Mouse (Mus musculus): ENCODE measurements around the gene Pitpnm1.
"Not testable (repeated sequence)": the region's sequence is repeated elsewhere in the genome, so short reads cannot be mapped to it uniquely, and the experiment has no call there.

Pitpnm1 gene

DNA sequence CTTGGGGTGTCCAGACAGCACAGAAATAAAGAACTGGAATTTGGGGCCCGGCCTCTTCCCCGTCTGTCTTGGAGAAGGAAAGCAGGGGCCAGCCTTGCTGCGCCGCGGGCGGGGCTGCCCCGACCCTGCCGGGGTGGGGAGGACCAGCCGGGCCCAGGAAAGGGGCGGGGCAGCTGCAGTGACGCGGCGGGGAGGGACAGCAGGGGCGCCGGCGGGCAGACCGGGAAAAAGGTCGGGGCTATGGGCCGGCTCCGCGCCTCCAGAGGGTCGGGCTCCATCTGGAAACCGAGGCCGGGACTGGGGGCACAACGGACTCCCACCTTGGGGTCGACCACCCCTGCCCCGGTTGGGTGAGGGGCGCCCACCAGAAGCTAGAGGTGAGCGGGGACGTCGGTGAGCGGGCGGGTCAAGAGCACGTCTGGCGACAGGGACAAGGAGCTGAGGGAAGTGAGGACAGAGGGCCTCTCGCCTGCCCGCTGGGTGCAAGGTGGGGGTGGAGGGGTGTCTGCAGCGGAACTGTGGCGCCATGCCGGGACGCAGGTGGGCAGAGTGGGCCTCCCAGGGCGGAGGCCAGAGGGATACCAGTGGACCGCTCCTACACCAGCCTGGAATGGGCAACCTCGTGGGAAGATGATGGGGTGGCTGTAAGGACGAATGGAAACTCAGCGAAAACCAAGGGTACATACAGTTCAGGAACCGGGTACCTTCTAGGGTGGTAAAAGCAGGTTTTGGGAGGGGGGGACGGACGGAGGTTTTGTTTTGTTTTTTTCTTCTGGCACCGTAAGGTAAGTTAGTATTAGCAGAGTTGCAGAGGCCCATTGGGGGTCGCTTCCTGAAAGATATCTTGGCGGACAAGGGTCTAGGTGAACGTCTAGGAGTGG, at the start of gene Pitpnm1:
Gene Pitpnm1, plus strand, starts transcription at position 162 of the 881 bp plus-strand sequence.
- peak; percentile 60 for DNase-seq (ENCODE audit: low spot score)

DNA sequence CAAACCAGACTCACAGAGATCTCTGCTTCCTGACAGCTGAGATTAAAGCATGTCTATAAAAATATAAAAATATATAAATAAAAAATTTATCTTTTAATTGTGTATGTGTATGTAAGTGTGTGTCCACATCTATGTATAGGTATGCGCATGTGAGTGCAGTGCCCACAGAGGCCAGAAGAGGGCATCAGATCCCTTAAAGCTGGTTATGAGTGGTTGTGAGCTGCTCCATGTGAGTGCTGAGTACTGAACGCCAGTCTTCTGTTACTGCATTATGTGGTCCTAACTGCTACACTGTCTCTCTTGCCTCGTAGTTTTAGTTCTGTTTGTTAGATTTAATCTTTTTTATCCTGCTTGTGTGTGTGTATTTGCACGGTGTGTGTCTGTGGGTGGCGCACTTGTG, 48.8 kb upstream of the Pitpnm1 start:
- DNase-seq (ENCODE audit: low spot score), result no peak

DNA sequence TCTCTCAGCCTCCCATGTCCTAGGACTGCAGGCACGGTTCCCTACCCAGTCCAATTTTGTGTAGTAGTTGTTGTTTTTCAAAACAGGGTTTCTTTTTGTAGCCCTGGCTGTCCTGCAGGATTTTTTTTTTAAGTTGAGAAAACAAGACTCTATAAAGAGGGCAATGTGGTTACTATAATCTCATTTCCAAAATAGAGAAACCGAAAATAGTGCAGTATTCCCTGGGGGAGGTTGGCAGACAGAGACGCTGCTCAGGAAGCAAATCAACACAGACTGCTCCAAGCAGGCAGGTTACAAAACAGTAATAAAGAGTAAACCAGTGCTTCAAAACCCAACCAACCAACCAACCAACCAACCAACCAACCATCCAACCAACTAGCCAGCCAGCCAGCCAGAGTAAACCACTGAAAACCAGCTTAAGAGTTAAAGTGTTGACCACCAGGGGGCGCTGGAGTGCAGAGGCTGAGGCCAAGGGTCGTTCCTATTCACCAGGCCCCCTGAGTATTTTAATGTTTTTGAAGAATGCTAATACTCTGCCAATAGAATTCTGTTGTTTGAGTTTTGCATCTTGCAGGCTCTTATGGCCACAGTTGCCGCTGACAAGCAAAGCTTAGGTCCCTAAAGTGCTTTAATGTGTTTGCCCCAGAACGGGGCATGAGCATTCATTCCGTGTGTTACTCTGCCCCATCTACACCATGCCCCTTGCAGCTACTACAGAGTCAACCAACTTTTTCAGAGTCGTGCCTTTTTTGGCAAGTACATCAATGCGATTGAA, 47.9 kb upstream of the Pitpnm1 start:
- peak; percentile 58 for DNase-seq (ENCODE audit: low spot score)

DNA sequence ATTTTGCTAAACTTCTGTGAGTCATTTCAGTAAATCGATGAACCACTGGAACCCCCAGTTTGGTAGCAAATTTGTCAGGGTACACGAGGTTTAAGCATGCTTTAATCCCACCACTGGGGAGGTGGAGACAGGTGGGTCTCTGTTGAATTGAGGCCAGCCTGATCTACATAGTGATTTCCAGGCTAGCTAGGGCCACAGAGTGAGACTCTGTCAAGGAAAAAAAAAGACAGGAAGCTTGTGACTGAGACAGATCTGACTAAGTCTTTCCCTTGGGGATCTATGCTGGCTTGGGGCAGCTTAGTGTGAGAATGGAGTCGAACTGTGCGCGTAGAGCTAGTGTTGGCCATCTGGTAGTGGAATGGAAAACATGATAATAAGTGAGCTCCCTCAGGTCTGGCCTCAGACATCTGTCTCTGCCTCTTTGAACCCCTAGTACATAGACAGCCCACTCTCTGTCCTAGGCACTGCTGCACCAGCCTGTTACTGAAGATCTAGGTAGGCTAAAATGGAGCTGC, 47.2 kb upstream of the Pitpnm1 start:
- DNase-seq (ENCODE audit: low spot score), result no peak

DNA sequence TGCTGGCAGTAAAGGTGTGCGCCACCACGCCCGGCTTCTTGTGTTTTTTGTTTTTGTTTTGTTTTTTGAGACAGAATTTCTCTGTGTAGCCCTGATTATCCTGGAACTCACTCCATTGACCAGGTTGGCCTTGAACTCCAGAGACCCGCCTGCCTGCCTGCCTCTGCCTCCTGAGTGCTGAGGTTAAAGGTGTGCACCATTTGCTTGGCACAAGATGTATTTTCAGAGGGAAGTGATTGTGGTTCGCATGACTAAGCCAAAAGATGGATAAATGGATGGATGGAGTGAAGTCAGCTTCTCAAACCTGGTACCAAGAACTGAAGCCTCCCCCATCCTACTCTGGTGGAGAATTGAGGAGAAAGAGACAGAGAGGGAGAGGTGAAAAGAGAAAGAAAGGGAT, 45.2 kb upstream of the Pitpnm1 start:
- no peak for DNase-seq (ENCODE audit: low spot score)

DNA sequence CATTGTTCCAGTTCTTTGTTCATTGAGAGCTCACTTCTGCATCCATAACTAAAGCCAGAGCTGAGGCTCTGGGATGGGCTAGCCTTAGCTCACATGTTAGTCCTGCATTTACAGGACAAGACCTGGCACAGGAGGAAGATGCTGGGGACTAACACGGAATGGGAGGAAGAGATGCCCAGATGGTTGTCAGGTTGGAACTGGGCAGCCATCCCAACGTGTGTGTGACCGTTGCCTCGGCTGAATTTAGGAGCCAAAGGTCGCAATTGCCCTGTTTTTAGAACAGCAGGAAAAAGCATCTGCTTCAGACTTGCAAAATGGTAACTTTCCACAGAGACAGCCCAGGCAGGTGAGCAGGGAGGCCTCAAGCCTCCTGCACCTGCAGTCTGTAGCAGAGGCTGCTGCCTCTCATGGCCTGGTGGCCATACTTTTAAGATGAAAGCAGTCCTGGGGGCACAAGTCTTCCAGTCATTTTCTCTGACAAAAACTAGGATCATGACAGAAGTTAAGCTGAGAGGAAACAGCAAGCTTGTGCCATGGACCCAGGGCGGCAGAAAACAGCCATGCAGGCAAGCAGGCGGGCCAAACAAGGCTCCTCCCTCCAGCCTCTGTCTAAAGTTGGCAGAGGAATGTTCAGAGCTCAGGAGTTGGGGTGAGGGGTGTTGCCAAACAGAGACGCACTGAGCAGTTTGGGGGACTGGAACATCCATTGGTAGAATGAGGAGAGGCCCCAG, 44.4 kb upstream of the Pitpnm1 start:
- no peak for DNase-seq (ENCODE audit: low spot score)

DNA sequence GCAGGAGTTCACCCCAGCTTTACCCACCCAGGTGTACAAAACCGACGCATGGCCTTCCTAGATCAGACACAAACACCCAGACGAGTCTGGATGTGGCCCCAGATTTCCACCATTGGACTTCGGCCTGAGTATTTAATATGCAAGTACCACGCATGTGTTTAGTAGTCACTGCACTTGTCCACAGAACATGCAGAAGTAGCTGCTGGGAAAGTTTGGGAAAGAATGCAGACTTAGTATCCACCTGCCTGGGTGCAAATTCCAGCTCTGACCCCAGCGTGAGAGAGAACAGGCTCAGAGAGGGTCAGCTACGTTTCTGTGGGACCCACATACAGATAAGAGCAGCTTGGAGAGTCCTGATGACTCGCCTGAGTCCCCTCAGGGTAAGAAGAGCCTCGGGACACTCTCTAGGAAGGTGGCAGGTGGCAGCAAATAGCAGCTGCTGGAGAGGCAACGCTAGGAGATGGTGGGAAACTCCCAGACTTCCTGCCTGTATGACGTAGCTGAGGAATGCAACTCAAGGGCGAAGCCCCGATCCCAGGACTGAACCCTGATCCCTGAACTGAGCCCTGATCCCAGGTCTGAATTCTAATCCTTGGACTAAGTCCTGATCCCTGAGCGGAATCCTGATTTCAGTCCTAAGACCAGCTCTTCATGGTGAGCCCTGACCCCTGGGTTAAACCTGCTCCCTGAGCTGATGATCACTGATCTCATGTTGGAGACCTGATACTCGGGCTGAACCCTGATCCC, 43.7 kb upstream of the Pitpnm1 start:
- no peak for DNase-seq (ENCODE audit: low spot score)

DNA sequence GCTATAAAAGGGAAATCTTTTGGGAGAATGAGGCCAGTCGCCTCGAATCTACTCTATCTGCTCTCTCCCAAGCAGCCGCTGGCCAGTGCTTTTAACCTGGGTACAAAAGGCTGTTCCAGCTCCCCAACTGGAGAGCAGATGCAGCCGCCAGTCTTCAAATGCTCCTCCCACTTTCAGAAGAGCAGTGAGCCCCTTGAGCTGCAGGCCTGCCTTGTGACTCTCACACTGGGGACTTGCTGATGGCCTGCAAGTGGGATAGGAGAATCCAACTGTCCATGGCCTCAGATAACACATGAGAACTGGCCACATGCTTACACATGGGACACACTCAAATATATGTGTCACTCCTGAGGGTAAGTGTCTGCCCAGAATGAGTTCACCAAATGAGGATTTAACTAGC, 43.1 kb upstream of the Pitpnm1 start:
- DNase-seq (ENCODE audit: low spot score), result no peak

DNA sequence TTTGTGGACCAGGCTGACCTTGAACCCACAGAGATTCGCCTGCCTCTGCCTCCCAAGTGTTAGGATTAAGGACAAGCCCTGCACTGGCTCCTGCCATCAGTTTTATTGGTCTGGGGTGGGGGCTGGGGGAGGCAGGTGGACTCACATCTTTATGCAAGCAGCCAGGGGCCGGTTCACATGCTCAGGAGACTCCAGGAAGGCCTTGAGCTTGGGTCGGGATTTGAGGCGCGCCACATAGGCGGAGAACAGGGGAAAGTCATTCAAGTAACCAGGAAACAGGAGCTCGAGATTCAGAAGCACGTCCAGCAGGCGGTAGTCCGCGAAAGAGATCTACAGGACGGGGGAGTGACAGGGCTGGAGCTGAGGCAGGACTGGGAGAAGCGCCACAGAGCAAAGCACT, 42.4 kb upstream of the Pitpnm1 start:
- DNase-seq (ENCODE audit: low spot score), result no peak

DNA sequence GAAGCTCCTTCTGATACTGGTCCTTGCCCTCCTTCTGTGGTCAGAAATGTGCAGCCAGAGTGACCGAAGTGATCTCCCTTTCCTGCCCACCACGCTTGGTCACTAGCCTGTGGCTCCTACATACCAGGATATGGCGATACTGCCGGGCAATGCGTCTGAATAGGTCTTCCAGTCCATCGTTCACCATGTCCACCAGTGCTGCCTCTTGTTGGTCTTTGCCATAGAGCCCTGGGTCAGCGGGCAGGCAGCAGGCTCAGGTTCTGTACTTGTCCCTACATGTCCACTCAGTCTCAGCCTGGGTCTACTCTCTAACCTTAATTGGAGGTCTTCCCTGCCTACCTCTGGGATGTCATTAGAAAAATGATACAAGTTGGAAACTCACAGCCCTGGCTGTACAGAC, 41.8 kb upstream of the Pitpnm1 start:
- no peak for DNase-seq (ENCODE audit: low spot score)

DNA sequence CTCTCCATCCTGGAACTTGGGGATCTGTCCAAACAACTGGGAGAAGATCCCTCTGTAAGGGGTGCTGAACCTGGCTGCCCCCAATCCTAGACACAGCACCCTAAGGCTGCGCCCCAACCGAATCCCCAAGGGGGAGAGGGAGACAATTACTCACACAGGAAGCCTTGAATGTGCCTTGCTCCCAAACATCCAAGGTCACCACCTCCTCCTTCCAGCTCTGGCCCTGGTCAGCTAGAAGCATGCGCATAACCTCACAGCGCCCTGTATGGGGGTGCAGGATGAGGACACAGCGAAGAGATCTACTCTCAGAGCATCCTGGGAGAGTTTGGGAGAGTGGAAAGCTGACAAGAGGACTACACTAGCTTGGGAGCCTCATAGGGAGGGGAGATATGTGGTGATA, 41.2 kb upstream of the Pitpnm1 start:
- DNase-seq (ENCODE audit: low spot score), result no peak

DNA sequence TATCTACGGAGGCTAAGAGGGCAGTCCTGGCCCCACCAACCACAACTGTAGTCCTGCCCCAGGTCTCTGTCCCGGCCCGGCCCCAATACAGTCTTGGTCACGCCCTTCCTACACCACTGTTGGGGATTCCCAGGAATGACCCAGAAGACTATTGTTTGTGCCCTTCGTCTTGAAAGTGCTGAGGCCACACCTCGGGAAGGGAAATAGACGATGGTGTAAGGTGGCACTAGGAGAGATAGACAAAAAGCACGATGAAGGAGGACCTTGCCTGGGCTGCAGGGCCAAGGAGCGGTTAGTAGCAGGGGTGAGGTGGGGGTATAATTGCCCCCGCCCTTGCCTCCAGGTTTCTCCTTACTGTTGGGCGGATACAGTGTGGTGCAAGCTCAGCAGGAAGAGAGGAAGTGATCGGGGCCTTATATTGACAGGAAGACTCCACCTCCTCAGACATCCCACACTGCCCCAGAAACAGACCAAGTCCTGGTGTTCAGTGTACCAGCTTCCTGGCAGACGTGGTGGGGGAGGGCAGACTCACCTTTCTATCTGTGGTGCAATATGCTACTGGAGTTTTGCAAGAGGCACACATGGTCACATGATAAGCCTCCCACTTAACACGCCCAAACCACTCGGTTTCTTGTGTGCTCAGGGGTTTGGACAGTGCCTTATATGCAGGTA, 40.6 kb upstream of the Pitpnm1 start, which contains the start of gene Gstp3:
Gene Gstp3, minus strand, starts transcription at position 501 of the 672 bp plus-strand sequence.
- DNase-seq (ENCODE audit: low spot score), result no peak

DNA sequence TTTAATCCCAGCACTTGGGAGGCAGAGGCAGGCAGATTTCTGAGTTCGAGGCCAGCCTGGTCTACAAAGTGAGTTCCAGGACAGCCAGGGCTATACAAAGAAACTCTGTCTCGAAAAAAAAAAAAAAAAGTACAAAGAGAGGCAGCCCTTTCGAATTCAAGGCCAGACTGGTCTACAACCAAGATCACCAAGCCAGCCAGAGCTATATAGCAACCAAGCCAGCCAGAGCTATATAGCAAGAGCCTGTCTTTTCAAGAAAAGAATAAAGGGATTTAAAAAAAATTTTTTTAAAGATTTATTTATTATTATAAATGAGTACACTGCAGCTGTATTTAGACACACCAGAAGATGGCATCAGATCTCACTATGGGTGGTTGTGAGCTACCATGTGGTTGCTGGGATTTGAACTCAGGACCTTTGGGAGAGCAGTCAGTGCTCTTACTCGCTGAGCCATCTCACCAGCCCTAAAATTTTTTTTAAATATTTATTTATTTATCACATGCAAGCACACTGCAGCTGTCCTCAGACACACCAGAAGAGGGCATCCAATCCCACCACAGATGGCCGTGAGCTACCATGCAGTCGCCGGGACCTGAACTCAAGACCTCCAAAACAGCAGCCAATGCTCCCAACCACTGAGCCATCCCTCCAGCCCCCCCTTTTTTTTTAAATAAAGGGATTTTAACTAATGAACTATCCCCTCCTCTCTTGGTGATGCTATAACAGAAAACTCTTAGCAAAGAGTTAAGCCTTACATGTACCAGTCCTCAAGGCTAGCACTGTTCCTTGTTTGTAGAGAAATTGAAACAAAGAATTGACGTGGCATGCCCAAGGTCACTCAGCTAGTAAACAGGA, 39.5 kb upstream of the Pitpnm1 start:
- DNase-seq (ENCODE audit: low spot score), result not testable (repeated sequence)

DNA sequence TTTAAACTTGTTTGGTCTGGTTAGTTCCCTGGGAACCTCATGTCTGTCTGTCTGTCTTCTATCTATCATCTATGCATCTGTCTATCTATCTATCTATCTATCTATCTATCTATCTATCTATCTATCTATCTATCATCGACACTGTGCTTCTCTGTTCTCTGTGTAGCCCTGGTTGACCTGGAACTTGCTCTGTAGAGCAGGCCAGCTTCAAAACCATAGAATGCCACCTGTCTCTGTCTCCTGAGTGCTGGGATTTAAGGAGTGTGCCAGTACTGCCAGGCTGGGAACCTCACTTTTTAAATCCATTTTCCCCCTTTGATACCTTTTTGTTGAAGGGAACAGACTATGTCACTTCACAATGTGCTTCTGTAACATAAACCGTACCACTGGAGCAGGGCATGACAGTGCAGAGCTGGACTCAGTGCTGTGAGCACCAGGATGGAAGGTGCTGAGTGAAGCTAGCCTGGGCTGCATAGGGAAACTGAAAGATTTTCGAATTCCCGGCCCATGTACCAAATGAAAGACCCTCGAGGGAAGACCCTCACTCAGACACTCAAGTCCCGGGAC, 38.8 kb upstream of the Pitpnm1 start:
- no peak for DNase-seq (ENCODE audit: low spot score)

DNA sequence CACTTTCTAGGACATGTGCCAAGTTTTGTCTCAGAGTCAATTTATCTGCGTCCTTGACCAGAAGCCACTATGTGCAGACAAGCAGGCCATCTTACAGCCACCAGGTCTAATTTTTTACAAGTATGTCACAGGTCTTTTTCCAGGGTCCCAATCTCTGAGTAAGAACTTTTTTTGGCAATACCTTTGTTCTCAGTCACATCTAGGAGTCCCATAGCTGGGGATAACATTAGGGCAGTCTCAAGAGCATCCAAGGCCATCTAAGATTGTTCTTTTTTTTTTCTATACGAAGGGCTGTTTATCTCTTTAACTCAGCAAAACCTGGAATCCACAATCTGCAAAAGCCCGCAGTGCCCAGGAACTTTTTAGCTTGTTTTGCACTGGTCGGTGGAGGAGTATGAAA, 36.4 kb upstream of the Pitpnm1 start:
- not testable (repeated sequence) for DNase-seq (ENCODE audit: low spot score)

DNA sequence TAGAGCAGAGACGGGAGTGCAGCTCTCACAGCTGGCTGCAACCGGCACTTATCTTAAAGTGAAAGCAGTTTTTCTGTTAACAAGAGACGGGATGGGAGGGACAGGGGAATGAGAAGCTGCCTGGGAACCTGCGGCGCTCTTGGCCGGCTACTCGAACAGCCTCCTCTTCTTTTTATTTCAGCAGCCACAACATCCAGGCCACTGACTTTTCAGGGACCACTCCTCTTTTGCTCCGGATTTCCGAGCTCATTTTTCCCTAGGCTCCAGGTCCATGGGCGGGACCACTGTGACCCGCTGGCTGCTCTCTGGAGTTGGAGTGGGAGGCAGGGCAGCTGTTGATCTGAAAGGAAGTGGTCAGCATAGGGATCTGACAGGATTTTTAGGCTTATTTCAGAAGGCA, 35.3 kb upstream of the Pitpnm1 start:
- DNase-seq (ENCODE audit: low spot score), result not testable (repeated sequence)

DNA sequence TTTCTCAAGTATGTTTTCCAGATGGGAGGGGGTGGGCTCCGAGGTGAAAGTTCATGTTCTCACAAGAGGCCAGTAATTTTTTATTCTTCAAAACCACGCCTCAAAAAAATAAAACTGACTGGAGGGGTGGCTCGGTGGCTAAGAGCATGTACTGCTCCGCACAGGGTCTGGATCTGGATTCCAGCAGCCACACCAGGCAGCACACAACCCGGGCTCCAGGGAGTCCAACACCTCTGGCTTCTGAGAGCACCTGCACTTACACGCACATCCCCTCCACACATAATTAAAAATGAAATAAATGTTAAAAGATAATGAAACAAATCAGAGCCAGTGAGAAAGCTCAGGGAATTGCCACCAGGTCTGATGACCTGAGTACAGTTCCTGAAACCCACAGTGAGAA, 33.5 kb upstream of the Pitpnm1 start:
- no peak for DNase-seq (ENCODE audit: low spot score)

DNA sequence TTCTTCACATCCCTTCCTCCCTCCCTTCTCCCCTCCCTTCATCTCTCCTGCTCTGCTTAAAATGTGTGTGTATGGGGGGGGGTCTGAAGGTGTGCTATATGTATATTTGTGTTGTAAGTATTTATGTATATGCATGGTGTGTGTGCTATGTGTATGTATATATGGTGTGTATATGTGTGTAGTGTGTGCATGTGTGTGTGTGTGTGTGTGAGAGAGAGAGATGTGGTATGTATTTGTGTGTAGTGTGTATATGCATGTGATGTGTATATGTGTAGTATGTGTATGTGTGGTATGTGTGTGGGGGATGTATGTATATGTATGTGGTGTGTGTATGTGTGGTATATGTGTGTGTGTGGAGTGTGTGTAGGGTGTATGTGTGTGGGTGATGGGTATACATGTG, 32.9 kb upstream of the Pitpnm1 start:
- DNase-seq (ENCODE audit: low spot score), result no peak

DNA sequence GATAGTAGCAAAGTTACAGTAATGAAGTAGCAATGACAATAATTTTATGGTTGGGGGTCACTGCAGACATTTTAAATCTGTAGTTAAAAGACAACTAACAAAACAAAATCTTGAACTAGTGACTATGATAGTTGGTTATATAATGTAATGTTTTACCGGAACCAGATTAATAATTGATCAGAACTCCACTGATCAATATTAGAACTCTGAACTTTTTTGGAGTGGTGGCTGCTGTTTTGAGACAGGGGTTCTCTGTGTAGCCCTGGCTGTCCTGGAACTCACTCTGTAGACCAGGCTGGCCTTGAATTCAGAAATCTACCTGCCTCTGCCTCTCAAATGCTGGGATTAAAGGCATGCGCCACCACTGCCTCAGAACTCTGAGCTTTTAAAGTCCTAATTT, 31.6 kb upstream of the Pitpnm1 start:
- DNase-seq (ENCODE audit: low spot score), result not testable (repeated sequence)
